Mouse (Mus musculus): ENCODE data around the gene Matk. TPM values are rescaled to one million over a fixed set of nuclear protein-coding genes. Genes with fewer than 3 reads are reported as not detected.

Matk gene
- polyA plus RNA-seq, 1 experiment: 0.98 TPM

DNA sequence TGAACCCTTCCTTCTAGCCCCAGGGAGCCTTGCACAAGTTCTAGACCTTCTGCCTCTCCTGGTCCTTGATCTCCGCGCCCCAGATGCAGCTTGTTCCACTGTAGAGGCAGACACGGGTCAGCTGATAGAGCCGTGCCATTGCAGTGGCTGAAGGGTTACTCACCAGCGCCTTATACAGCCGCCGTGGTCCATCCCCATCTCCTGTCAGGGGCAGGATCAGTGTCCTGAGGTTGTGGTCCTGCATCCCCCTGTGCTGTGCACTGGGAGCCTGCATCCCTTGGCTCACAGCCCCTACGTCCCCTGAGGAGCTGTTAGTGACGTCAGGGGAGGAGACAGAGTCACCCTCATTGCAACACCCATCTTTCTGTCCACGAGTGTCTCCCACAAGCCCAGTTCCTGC lies 50.5 kb downstream of the Matk start:
- H3K4me3 ChIP-seq (ENCODE audit: insufficient read depth, poor library complexity, severe bottlenecking): no peak overlapping the region

DNA sequence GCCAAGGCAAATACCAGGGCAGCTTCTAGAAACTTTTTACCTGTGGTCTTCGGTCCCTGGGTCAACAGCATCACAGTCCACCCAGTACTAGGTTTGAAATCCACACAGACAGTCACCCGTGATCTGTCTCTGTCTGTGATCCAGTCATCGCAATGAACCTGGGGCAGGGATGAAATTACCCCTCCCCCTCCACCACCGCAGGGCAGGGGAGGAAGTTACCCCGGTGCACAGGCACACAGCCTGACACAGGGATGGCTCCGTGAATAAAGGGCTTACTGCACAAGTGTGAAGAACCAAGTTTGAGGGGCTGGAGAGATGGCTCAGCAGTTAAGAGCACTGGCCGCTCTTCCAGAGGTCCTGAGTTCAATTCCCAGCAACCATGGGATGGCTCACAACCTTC lies 51.0 kb downstream of the Matk start:
- Histone ChIP-seq H3K36me3 (ENCODE audit: control insufficient read depth, insufficient read depth) (peaks cover 21% of the 10 kb centered on the region), H3K79me2 (ENCODE audit: control insufficient read depth, insufficient read depth) (peaks cover 57% of the 10 kb centered on the region), H3ac (ENCODE audit: control insufficient read depth, insufficient read length, low read depth) (no peak overlapping the region), H3K4me3 (ENCODE audit: insufficient read depth, poor library complexity, severe bottlenecking) (no peak overlapping the region), H3K79me3 (ENCODE audit: low read depth) (peaks cover 10% of the 10 kb centered on the region), H3K27me3 (ENCODE audit: control insufficient read depth, insufficient read depth, insufficient read length) (no peaks in the 10 kb centered on the region)
- TF ChIP-seq MAX (IDR thresholded peaks at IDR 0.05) (no peak), USF1 (IDR thresholded peaks at IDR 0.05; ENCODE audit: low read depth) (no peak), MYOG (IDR thresholded peaks at IDR 0.05; ENCODE audit: control insufficient read depth, extremely low read depth, insufficient read length) (no peak), MYOD1 (IDR thresholded peaks at IDR 0.05; ENCODE audit: control insufficient read depth, insufficient read length, low read depth) (no peak), CTCF (IDR thresholded peaks at IDR 0.05; ENCODE audit: control insufficient read depth, insufficient read depth, insufficient read length) (no peak), FOSL1 (IDR thresholded peaks at IDR 0.05; ENCODE audit: insufficient read depth, low read length, poor library complexity, severe bottlenecking) (no peak), CEBPB (IDR thresholded peaks at IDR 0.05; ENCODE audit: low read depth) (no peak)

More for the DNA sequence above, 50.5 kb downstream of the Matk start:
- Histone ChIP-seq H3ac (ENCODE audit: control insufficient read depth, insufficient read length, low read depth) (no peak overlapping the region), H3K79me3 (ENCODE audit: low read depth) (peaks cover 15% of the 10 kb centered on the region), H3K27me3 (ENCODE audit: control insufficient read depth, insufficient read depth, insufficient read length) (no peaks in the 10 kb centered on the region), H3K36me3 (ENCODE audit: control insufficient read depth, insufficient read depth) (peaks cover 21% of the 10 kb centered on the region), H3K79me2 (ENCODE audit: control insufficient read depth, insufficient read depth) (peaks cover 62% of the 10 kb centered on the region)
- TF ChIP-seq MYOG (IDR thresholded peaks at IDR 0.05; ENCODE audit: control insufficient read depth, extremely low read depth, insufficient read length) (no peak), MAX (IDR thresholded peaks at IDR 0.05) (no peak), USF1 (IDR thresholded peaks at IDR 0.05; ENCODE audit: low read depth) (no peak), CTCF (IDR thresholded peaks at IDR 0.05; ENCODE audit: control insufficient read depth, insufficient read depth, insufficient read length) (no peak), FOSL1 (IDR thresholded peaks at IDR 0.05; ENCODE audit: insufficient read depth, low read length, poor library complexity, severe bottlenecking) (no peak), CEBPB (IDR thresholded peaks at IDR 0.05; ENCODE audit: low read depth) (no peak), MYOD1 (IDR thresholded peaks at IDR 0.05; ENCODE audit: control insufficient read depth, insufficient read length, low read depth) (no peak)

DNA sequence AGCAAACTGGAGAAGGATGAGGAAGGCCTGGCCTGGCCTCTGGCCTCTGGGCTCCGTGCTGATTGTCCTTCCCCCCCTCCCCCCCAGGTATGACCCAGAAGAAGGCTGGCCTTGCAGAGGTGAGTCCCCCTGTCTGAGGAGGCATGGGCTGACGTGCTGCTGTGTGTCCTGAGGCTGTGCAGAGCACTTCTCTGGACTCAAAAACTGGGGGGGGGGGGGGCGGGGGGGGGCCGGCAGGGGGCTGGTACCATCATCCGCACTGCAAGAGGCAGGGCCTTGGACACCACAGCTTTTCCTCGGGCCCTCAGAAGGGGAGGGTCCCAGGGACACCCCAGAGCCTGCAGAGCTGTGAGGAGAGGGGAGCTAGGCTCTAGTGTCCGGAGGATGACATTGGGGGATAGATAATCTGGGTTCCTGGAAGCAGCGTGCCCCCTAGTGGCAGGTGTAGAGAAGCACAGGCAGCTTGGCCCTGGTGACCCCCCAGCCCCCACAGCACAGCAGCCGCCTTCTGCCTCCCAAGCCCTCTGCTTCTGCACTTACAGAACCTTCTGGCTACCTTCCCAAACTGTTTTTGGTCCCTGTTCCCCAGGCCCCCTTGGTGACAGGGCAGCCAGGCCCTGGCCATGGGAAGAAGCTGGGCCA lies 52.0 kb downstream of the Matk start:
- peaks cover 26% of the 10 kb centered on the region for H3K36me3 ChIP-seq (ENCODE audit: control insufficient read depth, insufficient read depth)

DNA sequence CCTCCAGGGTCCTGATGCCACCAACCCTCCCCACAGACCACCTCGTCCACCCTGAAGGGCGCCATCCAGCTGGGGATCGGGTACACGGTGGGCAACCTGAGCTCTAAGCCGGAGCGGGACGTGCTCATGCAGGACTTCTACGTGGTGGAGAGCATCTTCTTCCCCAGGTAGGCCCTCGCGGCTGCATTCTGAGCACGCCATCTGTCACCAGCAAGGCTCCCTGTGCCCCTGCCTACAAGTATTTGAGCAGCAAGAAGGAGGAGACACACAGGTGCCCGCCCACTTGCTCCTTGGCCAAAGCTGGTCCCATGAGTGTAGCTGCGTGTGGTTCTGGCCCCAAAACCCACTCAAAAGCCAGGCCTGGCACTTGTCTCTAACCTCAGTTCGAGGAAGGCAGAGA lies 52.9 kb downstream of the Matk start:
- peaks cover 30% of the 10 kb centered on the region for H3K36me3 ChIP-seq (ENCODE audit: control insufficient read depth, insufficient read depth)
- TF ChIP-seq USF1 (IDR thresholded peaks at IDR 0.05; ENCODE audit: low read depth) (no peak), CEBPB (IDR thresholded peaks at IDR 0.05; ENCODE audit: low read depth) (no peak), MYOG (IDR thresholded peaks at IDR 0.05; ENCODE audit: control insufficient read depth, extremely low read depth, insufficient read length) (no peak), CTCF (IDR thresholded peaks at IDR 0.05; ENCODE audit: control insufficient read depth, insufficient read depth, insufficient read length) (no peak), FOSL1 (IDR thresholded peaks at IDR 0.05; ENCODE audit: insufficient read depth, low read length, poor library complexity, severe bottlenecking) (no peak), MAX (IDR thresholded peaks at IDR 0.05) (no peak), MYOD1 (IDR thresholded peaks at IDR 0.05; ENCODE audit: control insufficient read depth, insufficient read length, low read depth) (no peak)

More for the DNA sequence above, 52.0 kb downstream of the Matk start:
- TF ChIP-seq FOSL1 (IDR thresholded peaks at IDR 0.05; ENCODE audit: insufficient read depth, low read length, poor library complexity, severe bottlenecking) (no peak), CTCF (IDR thresholded peaks at IDR 0.05; ENCODE audit: control insufficient read depth, insufficient read depth, insufficient read length) (peak; percentile 93)
- Histone ChIP-seq H3K79me2 (ENCODE audit: control insufficient read depth, insufficient read depth) (peaks cover 47% of the 10 kb centered on the region), H3K4me3 (ENCODE audit: insufficient read depth, poor library complexity, severe bottlenecking) (no peak overlapping the region), H3K79me3 (ENCODE audit: low read depth) (peaks cover 6% of the 10 kb centered on the region), H3K27me3 (ENCODE audit: control insufficient read depth, insufficient read depth, insufficient read length) (no peaks in the 10 kb centered on the region), H3ac (ENCODE audit: control insufficient read depth, insufficient read length, low read depth) (no peak overlapping the region)

DNA sequence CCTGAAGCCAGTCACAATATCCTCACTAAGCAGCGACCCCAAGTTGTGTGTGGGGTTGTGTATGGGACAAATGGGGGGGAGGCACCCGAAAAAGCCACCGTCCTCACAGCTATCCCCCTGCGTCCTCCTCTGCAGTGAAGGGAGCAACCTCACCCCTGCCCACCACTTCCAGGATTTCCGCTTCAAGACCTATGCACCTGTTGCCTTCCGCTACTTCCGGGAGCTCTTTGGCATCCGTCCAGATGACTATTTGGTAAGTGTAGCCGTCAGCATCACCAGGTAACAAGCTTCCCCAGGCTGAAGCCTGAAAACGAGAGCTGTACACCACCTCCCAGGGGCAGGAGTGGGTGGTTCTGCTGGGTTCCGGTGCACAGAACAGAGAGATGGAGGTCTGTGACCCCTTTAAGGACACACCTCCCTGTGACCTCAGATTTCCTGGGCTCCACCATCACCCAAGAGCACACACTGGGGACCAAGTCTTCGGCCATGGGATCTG lies 53.5 kb downstream of the Matk start:
- Histone ChIP-seq H3K79me2 (ENCODE audit: control insufficient read depth, insufficient read depth) (peaks cover 32% of the 10 kb centered on the region), H3K27me3 (ENCODE audit: control insufficient read depth, insufficient read depth, insufficient read length) (no peaks in the 10 kb centered on the region), H3K4me3 (ENCODE audit: insufficient read depth, poor library complexity, severe bottlenecking) (no peak overlapping the region), H3ac (ENCODE audit: control insufficient read depth, insufficient read length, low read depth) (no peak overlapping the region), H3K36me3 (ENCODE audit: control insufficient read depth, insufficient read depth) (peaks cover 30% of the 10 kb centered on the region), H3K79me3 (ENCODE audit: low read depth) (peaks cover 3% of the 10 kb centered on the region)
- TF ChIP-seq USF1 (IDR thresholded peaks at IDR 0.05; ENCODE audit: low read depth) (no peak), MAX (IDR thresholded peaks at IDR 0.05) (no peak), MYOD1 (IDR thresholded peaks at IDR 0.05; ENCODE audit: control insufficient read depth, insufficient read length, low read depth) (no peak), MYOG (IDR thresholded peaks at IDR 0.05; ENCODE audit: control insufficient read depth, extremely low read depth, insufficient read length) (no peak), FOSL1 (IDR thresholded peaks at IDR 0.05; ENCODE audit: insufficient read depth, low read length, poor library complexity, severe bottlenecking) (no peak), CTCF (IDR thresholded peaks at IDR 0.05; ENCODE audit: control insufficient read depth, insufficient read depth, insufficient read length) (no peak), CEBPB (IDR thresholded peaks at IDR 0.05; ENCODE audit: low read depth) (no peak)

More for the DNA sequence above, 52.9 kb downstream of the Matk start:
- H3K79me3 ChIP-seq (ENCODE audit: low read depth): peaks cover 3% of the 10 kb centered on the region
- peaks cover 38% of the 10 kb centered on the region for H3K79me2 ChIP-seq (ENCODE audit: control insufficient read depth, insufficient read depth)
- no peak overlapping the region for H3ac ChIP-seq (ENCODE audit: control insufficient read depth, insufficient read length, low read depth)
- H3K27me3 ChIP-seq (ENCODE audit: control insufficient read depth, insufficient read depth, insufficient read length): no peaks in the 10 kb centered on the region
- no peak overlapping the region for H3K4me3 ChIP-seq (ENCODE audit: insufficient read depth, poor library complexity, severe bottlenecking)

All from C2C12 (cell line).